Comparison of ENCODE assay signal across 14 mouse cellular contexts in genomic region chr5:35003611-35004162, GRCm38 (mm10). TPM values are rescaled to one million over a fixed set of nuclear protein-coding genes. Genes with fewer than 3 reads are reported as not detected.
DNase-seq lines count a peak whose midpoint lies in the region; ATAC-seq and TF ChIP-seq lines count a peak whose summit lies in the region.
"Had no signal": no experiment of that assay in that cellular context is flagged by ENCODE, and none has a peak within 500 bp of the region (broad histone marks: within the 10 kb centered on the region; RNA-seq: fewer than 3 reads in every experiment).

No protein-coding gene starts in this region.

- no peaks in the 10 kb centered on the region for H3K27me3 ChIP-seq in forebrain, embryonic 12.5 days
- no peaks in the 10 kb centered on the region for H3K27me3 ChIP-seq in forebrain, embryonic 10.5 days (ENCODE audit: poor library complexity, severe bottlenecking)
- no peaks in the 10 kb centered on the region for H3K27me3 ChIP-seq in hindbrain, postnatal 0 days (ENCODE audit: insufficient read depth, low read length)
- H3K27me3 ChIP-seq in hindbrain, embryonic 11.5 days (ENCODE audit: control insufficient read depth, insufficient read depth, low read length) = no peaks in the 10 kb centered on the region
- no peaks in the 10 kb centered on the region for H3K27me3 ChIP-seq in midbrain, embryonic 13.5 days
- H3K27me3 ChIP-seq in midbrain, embryonic 14.5 days (ENCODE audit: control insufficient read depth, insufficient read depth, low read length) = no peaks in the 10 kb centered on the region
- H3K27me3 ChIP-seq in limb, embryonic 15.5 days = peaks cover 7% of the 10 kb centered on the region; the same call in 1 of the 2 replicates
- H3K27me3 ChIP-seq: lung, embryonic 15.5 days; megakaryocyte, embryonic 14.5 days had no signal

- no peak overlapping the region for H3K4me3 ChIP-seq in forebrain, embryonic 12.5 days (replicated peaks)
- H3K4me3 ChIP-seq in forebrain, embryonic 10.5 days = no peak overlapping the region
- H3K4me3 ChIP-seq in hindbrain, postnatal 0 days (ENCODE audit: low read length) = no peak overlapping the region
- H3K4me3 ChIP-seq in hindbrain, embryonic 11.5 days (ENCODE audit: low read depth, low read length) = no peak overlapping the region
- no peak overlapping the region for H3K4me3 ChIP-seq in midbrain, embryonic 13.5 days (replicated peaks)
- no peak overlapping the region for H3K4me3 ChIP-seq in midbrain, embryonic 14.5 days (replicated peaks; ENCODE audit: low read depth, low read length)
- H3K4me3 ChIP-seq in limb, embryonic 15.5 days = no peak overlapping the region
- H3K4me3 ChIP-seq: lung, embryonic 15.5 days; megakaryocyte, embryonic 14.5 days had no signal

- H3K4me1 ChIP-seq in forebrain, embryonic 12.5 days = peaks cover 2% of the 10 kb centered on the region; the same call in 1 of the 2 replicates
- H3K4me1 ChIP-seq in forebrain, embryonic 10.5 days = peaks cover 14% of the 10 kb centered on the region
- H3K4me1 ChIP-seq in hindbrain, postnatal 0 days (ENCODE audit: insufficient read depth, low read length) = peaks cover 4% of the 10 kb centered on the region; the same call in 1 of the 2 replicates
- H3K4me1 ChIP-seq in hindbrain, embryonic 11.5 days (replicated peaks; ENCODE audit: control insufficient read depth, insufficient read depth, low read length) = no peaks in the 10 kb centered on the region
- H3K4me1 ChIP-seq in midbrain, embryonic 13.5 days (replicated peaks) = peaks cover 20% of the 10 kb centered on the region
- H3K4me1 ChIP-seq in midbrain, embryonic 14.5 days (ENCODE audit: control insufficient read depth, insufficient read depth, low read length) = no peaks in the 10 kb centered on the region
- peaks cover 33% of the 10 kb centered on the region for H3K4me1 ChIP-seq in limb, embryonic 15.5 days
- H3K4me1 ChIP-seq: lung, embryonic 15.5 days had no signal

- 0 out of 2 replicates have a peak overlapping the region, but pooled peaks have one; percentile 6 for H3K27ac ChIP-seq in forebrain, embryonic 12.5 days
- no peak overlapping the region for H3K27ac ChIP-seq in forebrain, embryonic 10.5 days
- H3K27ac ChIP-seq in hindbrain, postnatal 0 days = peak overlapping the region; percentile 1; the same call in 1 of the 2 replicates
- H3K27ac ChIP-seq in hindbrain, embryonic 11.5 days (ENCODE audit: low read depth, low read length) = no peak overlapping the region
- 0 out of 2 replicates have a peak overlapping the region, but pooled peaks have one; percentile 41 for H3K27ac ChIP-seq in midbrain, embryonic 13.5 days
- H3K27ac ChIP-seq in midbrain, embryonic 14.5 days (replicated peaks; ENCODE audit: low read depth, low read length) = no peak overlapping the region
- H3K27ac ChIP-seq in limb, embryonic 15.5 days = peak overlapping the region; percentile 51; the same call in 1 of the 2 replicates
- H3K27ac ChIP-seq: lung, embryonic 15.5 days had no signal

- no peak overlapping the region for H3K4me2 ChIP-seq in forebrain, embryonic 12.5 days
- no peak overlapping the region for H3K4me2 ChIP-seq in hindbrain, postnatal 0 days (ENCODE audit: low read depth, low read length)
- no peak overlapping the region for H3K4me2 ChIP-seq in hindbrain, embryonic 11.5 days (replicated peaks; ENCODE audit: low read depth, low read length)
- no peak overlapping the region for H3K4me2 ChIP-seq in midbrain, embryonic 13.5 days (replicated peaks)
- H3K4me2 ChIP-seq in midbrain, embryonic 14.5 days (ENCODE audit: low read length) = no peak overlapping the region
- H3K4me2 ChIP-seq in limb, embryonic 15.5 days = no peak overlapping the region
- H3K4me2 ChIP-seq: lung, embryonic 15.5 days had no signal

- no peak for DNase-seq in forebrain, embryonic 10.5 days (ENCODE audit: extremely low spot score, low spot score)
- no peak for DNase-seq in hindbrain, postnatal 0 days (ENCODE audit: low spot score)
- no peak for DNase-seq in hindbrain, embryonic 11.5 days (ENCODE audit: low spot score)
- DNase-seq in midbrain, embryonic 14.5 days = no peak
- no peak for DNase-seq in gastrocnemius, postnatal 14 days
- DNase-seq: cerebellum, adult 2 months; heart, adult 18-20 months; layer of hippocampus, adult 9-11 months; left cerebral cortex, postnatal 4 days had no signal

- intact Hi-C loops in gastrocnemius, postnatal 14 days (cut with DNase I; ENCODE audit: low total_unique reads) = no loop called here

- no peak for ATAC-seq in forebrain, embryonic 12.5 days (ENCODE audit: low FRiP score)
- no peak for ATAC-seq in hindbrain, postnatal 0 days
- ATAC-seq in hindbrain, embryonic 11.5 days (ENCODE audit: low FRiP score) = no peak
- no peak; the same call in 1 of the 2 replicates for ATAC-seq in midbrain, embryonic 13.5 days
- ATAC-seq in midbrain, embryonic 14.5 days (ENCODE audit: low FRiP score, low TSS enrichment) = no peak
- peak; percentile 53; the same call in 1 of the 2 replicates for ATAC-seq in limb, embryonic 15.5 days (ENCODE audit: insufficient number of reproducible peaks, low FRiP score, low TSS enrichment, low read depth)

- no peaks in the 10 kb centered on the region for H3K9me3 ChIP-seq in forebrain, embryonic 12.5 days
- H3K9me3 ChIP-seq in forebrain, embryonic 10.5 days = no peaks in the 10 kb centered on the region
- no peaks in the 10 kb centered on the region for H3K9me3 ChIP-seq in hindbrain, postnatal 0 days (ENCODE audit: low read length)
- no peaks in the 10 kb centered on the region for H3K9me3 ChIP-seq in hindbrain, embryonic 11.5 days (ENCODE audit: control insufficient read depth, low read length)
- no peaks in the 10 kb centered on the region for H3K9me3 ChIP-seq in midbrain, embryonic 13.5 days
- no peaks in the 10 kb centered on the region for H3K9me3 ChIP-seq in midbrain, embryonic 14.5 days (ENCODE audit: control insufficient read depth, low read length)
- no peaks in the 10 kb centered on the region for H3K9me3 ChIP-seq in limb, embryonic 15.5 days
- H3K9me3 ChIP-seq: lung, embryonic 15.5 days; megakaryocyte, embryonic 14.5 days had no signal

- no peak for TF ChIP-seq CTCF in hindbrain, postnatal 0 days (IDR thresholded peaks at IDR 0.05; ENCODE audit: low read depth)

- H3K36me3 ChIP-seq in forebrain, embryonic 12.5 days (replicated peaks) = peaks cover 22% of the 10 kb centered on the region
- peaks cover 83% of the 10 kb centered on the region for H3K36me3 ChIP-seq in forebrain, embryonic 10.5 days (replicated peaks)
- H3K36me3 ChIP-seq in hindbrain, postnatal 0 days (ENCODE audit: insufficient read depth, low read length) = no peaks in the 10 kb centered on the region
- no peaks in the 10 kb centered on the region for H3K36me3 ChIP-seq in hindbrain, embryonic 11.5 days (ENCODE audit: control insufficient read depth, insufficient read depth, low read length)
- H3K36me3 ChIP-seq in midbrain, embryonic 13.5 days = peaks cover 20% of the 10 kb centered on the region; the same call in 1 of the 2 replicates
- H3K36me3 ChIP-seq in midbrain, embryonic 14.5 days (ENCODE audit: control insufficient read depth, insufficient read depth, low read length) = peaks cover 6% of the 10 kb centered on the region; the same call in 1 of the 2 replicates
- peaks cover 5% of the 10 kb centered on the region; the same call in 1 of the 2 replicates for H3K36me3 ChIP-seq in limb, embryonic 15.5 days

- H3K9ac ChIP-seq in forebrain, embryonic 12.5 days = no peak overlapping the region
- no peak overlapping the region for H3K9ac ChIP-seq in hindbrain, postnatal 0 days (replicated peaks; ENCODE audit: low read length)
- no peak overlapping the region for H3K9ac ChIP-seq in hindbrain, embryonic 11.5 days (ENCODE audit: low read depth, low read length)
- no peak overlapping the region for H3K9ac ChIP-seq in midbrain, embryonic 13.5 days (replicated peaks)
- no peak overlapping the region; the same call in 1 of the 2 replicates for H3K9ac ChIP-seq in midbrain, embryonic 14.5 days (replicated peaks; ENCODE audit: low read length)
- no peak overlapping the region for H3K9ac ChIP-seq in limb, embryonic 15.5 days
- H3K9ac ChIP-seq: lung, embryonic 15.5 days had no signal

- 91% methylated on average over 7 of the region's 7 CpGs for WGBS in forebrain, embryonic 12.5 days
- 88% methylated on average over 7 of the region's 7 CpGs for WGBS in forebrain, embryonic 10.5 days
- 64% methylated on average over 7 of the region's 7 CpGs for WGBS in hindbrain, postnatal 0 days
- 89% methylated on average over 7 of the region's 7 CpGs for WGBS in hindbrain, embryonic 11.5 days
- 86% methylated on average over 7 of the region's 7 CpGs for WGBS in midbrain, embryonic 13.5 days
- 81% methylated on average over 7 of the region's 7 CpGs for WGBS in midbrain, embryonic 14.5 days
- WGBS in limb, embryonic 15.5 days = 30% methylated on average over 7 of the region's 7 CpGs

RNA-seq across cellular contexts. Expression of gene Hgfac, which starts 37.6 kb away (rescaled TPM):
- 0.57 and 0.70 TPM in 2 replicates for polyA plus RNA-seq in forebrain, embryonic 12.5 days (2016; fragmentation: Nextera tagmentation; extraction: Ambion mirVana)
- 0.12 and 0.79 TPM in 2 replicates for polyA plus RNA-seq in forebrain, embryonic 10.5 days (2016; fragmentation: Nextera tagmentation; extraction: Ambion mirVana)
- 0.78 and 1.4 TPM in 2 replicates for total RNA-seq in hindbrain, postnatal 0 days (2014; rRNA removed)
- polyA plus RNA-seq in hindbrain, postnatal 0 days (2015; fragmentation: Nextera tagmentation; extraction: Ambion mirVana) = not detected in 2 replicates
- polyA plus RNA-seq in hindbrain, embryonic 11.5 days (2014; fragmentation: Nextera tagmentation; extraction: Ambion mirVana) = 0.34 and 0.47 TPM in 2 replicates
- polyA plus RNA-seq in midbrain, embryonic 13.5 days (2015; fragmentation: Nextera tagmentation; extraction: Ambion mirVana) = 1.0 and 1.2 TPM in 2 replicates
- polyA plus RNA-seq in midbrain, embryonic 14.5 days (2014; fragmentation: Nextera tagmentation; extraction: Ambion mirVana) = 0.61 and 1.1 TPM in 2 replicates
- polyA plus RNA-seq in limb, embryonic 15.5 days (2015; fragmentation: Nextera tagmentation; extraction: Ambion mirVana) = 0.37 and 0.49 TPM in 2 replicates
- under 1 TPM; 0.42 to 0.45 TPM for total RNA-seq in gastrocnemius, postnatal 14 days (2021)

RNA-seq across cellular contexts. Expression of gene Dok7, which starts 52.9 kb away (rescaled TPM):
- 0.61 and 0.68 TPM in 2 replicates for polyA plus RNA-seq in forebrain, embryonic 12.5 days (2016; fragmentation: Nextera tagmentation; extraction: Ambion mirVana)
- polyA plus RNA-seq in forebrain, embryonic 10.5 days (2016; fragmentation: Nextera tagmentation; extraction: Ambion mirVana) = 0.12 and 0.38 TPM in 2 replicates
- 24.5 and 26.9 TPM in 2 replicates for total RNA-seq in hindbrain, postnatal 0 days (2014; rRNA removed)
- polyA plus RNA-seq in hindbrain, postnatal 0 days (2015; fragmentation: Nextera tagmentation; extraction: Ambion mirVana) = 10.9 and 11.6 TPM in 2 replicates
- 0.11 TPM in 1 of 2 replicates, not detected in the other for polyA plus RNA-seq in hindbrain, embryonic 11.5 days (2014; fragmentation: Nextera tagmentation; extraction: Ambion mirVana)
- 2.2 and 3.4 TPM in 2 replicates for polyA plus RNA-seq in midbrain, embryonic 13.5 days (2015; fragmentation: Nextera tagmentation; extraction: Ambion mirVana)
- polyA plus RNA-seq in midbrain, embryonic 14.5 days (2014; fragmentation: Nextera tagmentation; extraction: Ambion mirVana) = 3.6 and 6.2 TPM in 2 replicates
- polyA plus RNA-seq in limb, embryonic 15.5 days (2015; fragmentation: Nextera tagmentation; extraction: Ambion mirVana) = 5.5 and 9.5 TPM in 2 replicates
- 10 to 100 TPM; 30.0 to 33.3 TPM for total RNA-seq in gastrocnemius, postnatal 14 days (2021)

RNA-seq across cellular contexts. Expression of gene Rgs12, which starts 54.4 kb away (rescaled TPM):
- 74.9 and 75.4 TPM in 2 replicates for polyA plus RNA-seq in forebrain, embryonic 12.5 days (2016; fragmentation: Nextera tagmentation; extraction: Ambion mirVana)
- polyA plus RNA-seq in forebrain, embryonic 10.5 days (2016; fragmentation: Nextera tagmentation; extraction: Ambion mirVana) = 57.6 and 59.8 TPM in 2 replicates
- 57.9 and 62.5 TPM in 2 replicates for total RNA-seq in hindbrain, postnatal 0 days (2014; rRNA removed)
- polyA plus RNA-seq in hindbrain, postnatal 0 days (2015; fragmentation: Nextera tagmentation; extraction: Ambion mirVana) = 32.3 and 35.1 TPM in 2 replicates
- polyA plus RNA-seq in hindbrain, embryonic 11.5 days (2014; fragmentation: Nextera tagmentation; extraction: Ambion mirVana) = 37.1 and 41.4 TPM in 2 replicates
- polyA plus RNA-seq in midbrain, embryonic 13.5 days (2015; fragmentation: Nextera tagmentation; extraction: Ambion mirVana) = 67.5 and 72.3 TPM in 2 replicates
- 42.7 and 44.3 TPM in 2 replicates for polyA plus RNA-seq in midbrain, embryonic 14.5 days (2014; fragmentation: Nextera tagmentation; extraction: Ambion mirVana)
- polyA plus RNA-seq in limb, embryonic 15.5 days (2015; fragmentation: Nextera tagmentation; extraction: Ambion mirVana) = 36.4 and 37.5 TPM in 2 replicates
- total RNA-seq in gastrocnemius, postnatal 14 days (2021) = 1 to 10 TPM; 7.1 to 8.6 TPM

Comparison
In these comparisons a context has a peak if more than half of its experiments do, and no peak if none do; other contexts are left out.
1. H3K27ac ChIP-seq: peak in forebrain, embryonic 12.5 days (single experiment), hindbrain, postnatal 0 days (single experiment), midbrain, embryonic 13.5 days (single experiment) and limb, embryonic 15.5 days (single experiment); none in forebrain, embryonic 10.5 days (single experiment), hindbrain, embryonic 11.5 days (single experiment) and midbrain, embryonic 14.5 days (single experiment).